Mouse (Mus musculus) small intestine, adult 2 months (tissue): ENCODE measurements around the gene Fndc11.

Experiments used
- CTCF ChIP-seq: fragments of 200-500 bp; IDR thresholded peaks from 2 replicates; pipeline ENCODE4 v1.5.1; 2012; ENCODE audit warnings: low read depth, mild to moderate bottlenecking, control low read depth, inconsistent platforms, low read length, moderate library complexity, mixed read lengths; ENCODE audit not compliant: insufficient replicate concordance, insufficient read length; ENCODE audit errors: extremely low read depth
- POLR2A ChIP-seq: fragments of 200-500 bp; IDR thresholded peaks from 2 replicates; pipeline ENCODE4 v1.6.1; 2012; ENCODE audit warnings: low read depth, mild to moderate bottlenecking, control low read depth, inconsistent platforms, low read length, moderate library complexity

GRCm38 (mm10) chr2:181180898-181181297, 38.9 kb upstream of the Fndc11 start:
- TF ChIP-seq CTCF = no peak
- TF ChIP-seq POLR2A = no peak
